Mouse (Mus musculus): Measurements from ENCODE around the gene Tln2. TPM values are rescaled to one million over a fixed set of nuclear protein-coding genes. Genes with fewer than 3 reads are reported as not detected.

Tln2 gene
- total RNA-seq, 2 experiments from 2014 or later = 22.6 to 40.1 TPM

- DNase-seq = no peak
Observed at GRCm38 (mm10) chr9:67546650-67547049, 12.9 kb downstream of the Tln2 start.

DNA sequence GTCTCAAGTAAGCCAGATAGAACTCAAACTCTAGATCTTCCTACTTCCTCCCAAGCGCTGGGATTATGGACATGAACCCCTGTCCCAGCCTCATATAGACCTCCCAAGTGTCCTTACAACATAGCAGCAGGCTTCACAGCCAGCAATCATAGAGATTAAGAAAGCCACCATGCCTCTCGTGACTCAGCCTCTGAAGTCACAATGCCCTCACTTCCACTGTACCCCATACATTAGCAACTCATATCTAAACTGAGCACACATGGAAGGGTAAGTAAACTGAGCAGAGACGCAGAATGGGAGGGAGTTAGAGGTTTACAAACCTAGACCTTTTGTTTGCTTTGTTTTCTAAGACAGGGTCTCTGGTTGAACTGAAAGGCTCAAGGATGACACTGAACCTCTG, 13.7 kb downstream of the Tln2 start:
- no peak for DNase-seq

DNA sequence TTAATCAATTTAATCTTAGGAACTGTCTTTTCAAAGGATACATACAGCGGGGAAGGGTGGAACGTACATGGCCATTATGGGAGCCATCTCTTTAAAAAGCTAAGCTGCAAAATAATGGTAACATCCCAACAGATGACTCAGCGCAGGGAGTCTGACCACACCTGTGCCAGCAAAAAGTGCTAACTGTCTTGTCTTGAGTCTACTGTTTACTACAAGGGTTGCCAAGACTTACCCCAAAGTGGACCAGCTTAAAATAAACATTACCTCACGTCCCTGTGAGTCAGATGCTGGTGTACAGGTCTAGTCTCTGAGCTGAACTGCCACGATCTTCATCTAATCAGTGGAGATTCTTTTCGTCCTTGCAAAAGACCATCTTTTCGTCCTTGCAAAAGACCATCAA, 14.7 kb downstream of the Tln2 start:
- DNase-seq = no peak

DNA sequence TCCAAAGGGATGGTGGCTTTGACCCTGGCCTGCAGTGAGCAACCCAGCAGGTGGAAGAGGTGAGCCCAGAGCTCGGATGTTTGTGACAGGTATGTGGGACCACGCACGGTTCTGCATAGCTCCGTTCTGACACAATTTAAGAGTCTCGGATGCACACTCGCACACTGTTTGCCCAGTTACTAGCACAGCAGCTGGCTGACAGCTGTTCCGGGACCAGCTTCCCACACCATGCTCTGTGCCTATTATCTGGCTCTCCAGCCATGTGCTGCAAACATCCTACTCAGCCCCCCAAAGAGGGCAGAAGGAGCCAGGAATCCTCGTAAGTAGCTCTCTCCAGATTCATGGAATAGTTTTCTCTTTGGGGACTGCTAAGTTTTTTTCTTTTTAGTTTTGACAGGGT, 17.6 kb downstream of the Tln2 start:
- no peak for DNase-seq

GRCm38 (mm10) chr9:67539776-67540706, 19.5 kb downstream of the Tln2 start:
- no peak for DNase-seq

DNA sequence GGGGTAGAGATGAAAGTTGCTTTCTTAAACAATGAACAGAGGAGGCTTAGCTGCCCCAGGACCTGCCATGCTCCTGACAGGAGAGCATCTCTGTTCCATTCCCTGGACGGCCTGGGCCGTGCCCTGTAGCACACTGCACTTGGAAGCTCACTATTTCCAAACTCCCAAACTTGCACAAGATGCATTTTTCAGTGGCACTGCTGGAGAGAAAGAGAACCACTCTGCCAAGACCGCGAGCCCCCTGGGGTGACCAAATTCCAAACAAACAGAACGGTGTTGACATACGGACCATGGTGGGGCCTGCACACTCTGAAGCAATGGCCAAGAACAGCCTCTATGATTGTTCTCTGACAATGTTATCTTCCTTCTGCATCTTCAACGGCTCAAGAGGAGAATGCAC, 25.1 kb downstream of the Tln2 start:
- peak; percentile 61 for DNase-seq

DNA sequence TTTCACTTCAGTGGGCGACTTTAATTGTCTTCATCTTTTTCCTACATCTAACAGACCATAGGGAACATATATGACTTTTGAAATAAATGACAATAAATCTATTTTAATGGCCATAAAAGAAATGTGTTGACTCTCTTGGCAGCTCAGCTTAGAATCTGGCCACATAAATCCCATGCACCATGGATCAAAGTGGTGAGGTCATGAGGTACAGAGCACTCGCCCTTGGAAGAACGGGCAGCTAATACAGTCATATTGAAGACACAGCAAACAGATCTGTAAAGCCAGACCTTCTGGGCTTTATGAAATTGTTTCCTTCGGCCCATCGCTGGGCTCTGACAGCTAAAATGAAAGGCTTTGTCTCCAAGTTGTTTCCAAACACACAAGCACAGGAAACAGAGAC, 26.2 kb downstream of the Tln2 start:
- no peak for DNase-seq

DNA sequence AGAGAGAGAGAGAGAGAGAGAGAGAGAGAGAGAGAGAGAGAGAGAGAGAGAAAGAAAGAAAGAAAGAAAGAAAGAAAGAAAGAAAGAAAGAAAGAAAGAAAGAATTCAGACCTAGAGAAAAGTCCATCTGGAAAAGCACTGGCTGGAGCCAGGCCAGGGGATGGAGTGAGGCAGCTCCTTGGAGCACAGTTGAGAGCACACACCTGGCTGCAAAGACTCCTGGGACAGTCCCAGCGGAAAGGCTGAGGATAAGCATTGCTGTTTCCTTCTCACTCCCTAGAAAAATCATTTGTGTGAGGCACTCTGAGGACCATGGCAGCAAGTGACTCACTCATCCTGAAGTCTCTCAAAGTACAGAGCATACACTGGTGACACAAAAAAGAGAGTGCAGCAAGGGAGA, 26.9 kb downstream of the Tln2 start:
- DNase-seq = no peak

DNA sequence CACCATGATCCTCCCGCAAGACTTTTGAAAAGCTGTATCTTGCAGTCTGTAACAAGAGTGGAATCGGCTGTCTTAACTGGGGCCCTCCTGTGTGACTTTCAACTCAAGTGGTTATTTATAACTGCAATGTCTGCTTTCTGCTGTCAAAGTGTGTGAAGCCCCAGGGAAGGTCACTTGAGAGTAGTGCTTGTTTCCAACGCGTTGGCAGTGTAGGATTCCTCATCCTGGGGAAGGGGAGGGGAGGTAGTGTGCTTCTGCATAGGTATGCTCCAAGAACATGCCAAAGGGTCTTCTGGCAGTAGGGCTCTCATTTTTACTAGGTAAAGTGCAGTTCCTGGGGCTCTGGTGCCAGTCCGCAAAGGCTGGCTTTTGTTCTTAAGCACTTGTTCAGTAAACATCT, 29.9 kb downstream of the Tln2 start:
- DNase-seq = no peak

DNA sequence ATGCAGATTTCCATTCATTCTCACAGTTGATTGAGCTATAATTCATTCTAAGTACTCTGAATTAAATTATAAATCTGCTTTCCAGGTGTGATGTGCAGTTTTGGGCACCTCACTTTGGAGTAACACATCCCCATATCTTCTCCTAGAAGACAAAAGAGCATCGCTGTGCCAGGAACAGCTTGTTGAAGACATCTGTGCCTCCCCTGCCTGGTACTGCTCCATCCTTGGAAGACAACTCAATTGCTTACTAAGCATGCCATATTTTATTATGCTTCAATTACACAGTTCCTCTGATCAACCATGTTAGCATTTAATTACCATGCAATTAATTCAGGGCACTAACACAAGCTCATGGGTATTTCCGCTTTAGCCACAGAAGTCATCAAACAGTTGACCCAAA, 31.8 kb downstream of the Tln2 start:
- no peak for DNase-seq

- no peak for DNase-seq
Observed at GRCm38 (mm10) chr9:67521736-67522135, 37.8 kb downstream of the Tln2 start.

GRCm38 (mm10) chr9:67509510-67509909, 50.0 kb downstream of the Tln2 start:
- no peak for DNase-seq

- DNase-seq = no peak
Observed at GRCm38 (mm10) chr9:67504669-67505260, 54.7 kb downstream of the Tln2 start.

DNA sequence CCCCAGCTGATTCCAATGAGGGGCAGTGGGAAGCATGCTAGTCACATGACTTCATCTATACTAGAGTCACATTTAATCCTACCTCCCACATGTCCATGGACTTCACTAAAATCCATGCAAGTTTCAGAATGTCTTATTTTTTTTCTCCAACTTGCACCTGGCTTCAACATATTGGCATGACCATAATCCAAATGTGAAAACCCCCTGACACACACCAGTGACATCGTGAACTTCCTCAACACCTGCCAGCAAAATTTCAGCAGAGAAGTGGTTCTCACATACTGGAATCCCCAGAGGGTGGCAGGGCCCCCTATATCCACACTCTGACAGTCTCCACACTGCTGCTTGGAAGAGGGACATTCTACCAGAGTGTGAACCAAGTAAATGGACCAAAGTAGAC, 57.7 kb downstream of the Tln2 start:
- no peak for DNase-seq

GRCm38 (mm10) chr9:67496368-67496767, 63.1 kb downstream of the Tln2 start:
- DNase-seq = peak; percentile 23

- peak; percentile 30 for DNase-seq
Observed at GRCm38 (mm10) chr9:67495350-67495749, 64.2 kb downstream of the Tln2 start.

- peak; percentile 61 for DNase-seq
Observed at GRCm38 (mm10) chr9:67493876-67494552, 65.5 kb downstream of the Tln2 start.

GRCm38 (mm10) chr9:67489370-67489769, 70.1 kb downstream of the Tln2 start:
- DNase-seq = no peak

DNA sequence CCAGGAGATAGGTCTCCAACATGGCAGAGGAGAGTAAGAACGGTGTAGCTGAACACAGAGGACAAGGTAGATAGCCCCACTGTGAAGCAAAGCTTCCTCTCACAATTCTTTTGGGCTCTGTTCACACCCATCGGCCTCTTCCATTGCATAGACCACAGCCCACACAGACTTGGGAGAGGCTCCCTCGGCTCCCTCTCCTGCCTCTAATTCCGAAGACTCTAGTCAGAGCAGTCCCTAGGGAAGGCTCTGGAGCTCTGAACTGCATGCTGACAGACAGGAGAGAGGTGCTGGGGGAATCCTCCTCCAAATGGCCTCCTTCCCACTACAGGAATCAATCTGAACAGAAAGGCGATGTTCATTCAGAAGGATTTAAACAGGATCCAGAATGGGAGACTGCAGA, 72.9 kb downstream of the Tln2 start:
- no peak for DNase-seq

- DNase-seq = no peak
Observed at GRCm38 (mm10) chr9:67485169-67486072, 74.1 kb downstream of the Tln2 start.

GRCm38 (mm10) chr9:67482277-67482676, 77.2 kb downstream of the Tln2 start:
- no peak for DNase-seq

DNA sequence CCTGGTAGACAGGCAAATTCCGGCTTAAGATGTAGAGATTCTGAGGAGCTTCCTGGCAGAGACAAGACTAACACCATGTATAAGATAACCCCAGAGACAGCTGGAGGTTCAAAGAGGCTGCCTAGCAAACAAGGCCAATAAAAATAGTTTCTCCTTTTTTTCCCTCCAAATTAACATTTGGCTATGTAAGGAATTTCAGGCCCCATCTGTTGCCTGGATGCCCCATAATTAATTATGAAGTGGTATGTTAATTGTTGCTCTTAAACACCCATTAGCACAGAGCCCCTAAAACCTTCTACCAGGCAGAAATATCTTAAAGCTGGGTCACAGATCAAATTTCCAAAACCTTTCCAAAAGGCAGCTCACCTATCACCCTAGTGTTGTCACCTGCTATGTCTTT, 77.7 kb downstream of the Tln2 start:
- no peak for DNase-seq
